Mouse (Mus musculus) midbrain, embryonic 13.5 days (tissue): ENCODE data around the gene Hnrnph1. TPM values are rescaled to one million over a fixed set of nuclear protein-coding genes. Genes with fewer than 3 reads are reported as not detected.

Experiments
- ATAC-seq: fragments of 200-750 bp; cut with Nextera tagmentation; 2 replicates; pipeline ENCODE4 v1.8.0; 2017; ENCODE audit warnings: mild to moderate bottlenecking, moderate TSS enrichment, moderate library complexity
- H3K27ac ChIP-seq: fragments of 300-500 bp; sonication (generic); 2 replicates; pipeline ENCODE4 v1.5.1; 2015; ENCODE audit warnings: inconsistent platforms, mild to moderate bottlenecking, moderate library complexity
- H3K27me3 ChIP-seq: fragments of 300-500 bp; sonication (generic); 2 replicates; pipeline ENCODE4 v1.6.1; 2015; ENCODE audit warnings: mild to moderate bottlenecking, inconsistent platforms
- H3K36me3 ChIP-seq: fragments of 300-500 bp; sonication (generic); 2 replicates; pipeline ENCODE4 v1.6.1; 2015; ENCODE audit warnings: mild to moderate bottlenecking, inconsistent platforms
- H3K4me1 ChIP-seq: fragments of 300-500 bp; sonication (generic); replicated peaks from 2 replicates; pipeline ENCODE4 v1.6.1; 2015; ENCODE audit warnings: inconsistent platforms
- H3K4me2 ChIP-seq: fragments of 300-500 bp; sonication (generic); replicated peaks from 2 replicates; pipeline ENCODE4 v1.6.1; 2015; ENCODE audit warnings: moderate library complexity, mild to moderate bottlenecking, inconsistent platforms
- H3K4me3 ChIP-seq: fragments of 300-500 bp; sonication (generic); replicated peaks from 2 replicates; pipeline ENCODE4 v1.5.1; 2015; ENCODE audit warnings: mild to moderate bottlenecking, inconsistent platforms
- H3K9ac ChIP-seq: fragments of 300-500 bp; sonication (generic); replicated peaks from 2 replicates; pipeline ENCODE4 v1.6.1; 2015; ENCODE audit warnings: mild to moderate bottlenecking, inconsistent platforms
- H3K9me3 ChIP-seq: fragments of 300-500 bp; sonication (generic); 2 replicates; pipeline ENCODE4 v1.6.1; 2016; ENCODE audit warnings: mild to moderate bottlenecking, inconsistent platforms
- WGBS: fragments of 180-500 bp; shearing (Covaris S2); methylation state at CpG from one replicate; pipeline ENCODE4 v1.1.7; 2015; 5-methylcytosine and 5-hydroxymethylcytosine counted together
- polyA plus RNA-seq: library from polyadenylated mRNA; unstranded; fragments of >200 nt; fragmentation: Nextera tagmentation; extraction: Ambion mirVana; gene quantifications from 2 replicates; pipeline ENCODE4 v1.2.1, GENCODE M21; 2015

Hnrnph1 gene
- 686 and 713 TPM in 2 replicates for polyA plus RNA-seq

GRCm38 (mm10) chr11:50376911-50377891, at the start of gene Hnrnph1:
Gene Hnrnph1 (plus strand): TSS chr11:50376990.
- Histone ChIP-seq H3K9me3 (no peaks in the 10 kb centered on the region), H3K4me2 (peak within 1 kb of the TSS; percentile 76), H3K4me1 (peaks cover 34% of the 10 kb centered on the region), H3K9ac (peak within 1 kb of the TSS; percentile 99), H3K27me3 (peaks cover 3% of the 10 kb centered on the region; the same call in 1 of the 2 replicates), H3K27ac (peak within 1 kb of the TSS; percentile 99), H3K4me3 (peak within 1 kb of the TSS; percentile 99), H3K36me3 (peaks cover 12% of the 10 kb centered on the region)
- under 1% methylated on average over 76 of the region's 76 CpGs for WGBS
- ATAC-seq, result peak; percentile 92

DNA sequence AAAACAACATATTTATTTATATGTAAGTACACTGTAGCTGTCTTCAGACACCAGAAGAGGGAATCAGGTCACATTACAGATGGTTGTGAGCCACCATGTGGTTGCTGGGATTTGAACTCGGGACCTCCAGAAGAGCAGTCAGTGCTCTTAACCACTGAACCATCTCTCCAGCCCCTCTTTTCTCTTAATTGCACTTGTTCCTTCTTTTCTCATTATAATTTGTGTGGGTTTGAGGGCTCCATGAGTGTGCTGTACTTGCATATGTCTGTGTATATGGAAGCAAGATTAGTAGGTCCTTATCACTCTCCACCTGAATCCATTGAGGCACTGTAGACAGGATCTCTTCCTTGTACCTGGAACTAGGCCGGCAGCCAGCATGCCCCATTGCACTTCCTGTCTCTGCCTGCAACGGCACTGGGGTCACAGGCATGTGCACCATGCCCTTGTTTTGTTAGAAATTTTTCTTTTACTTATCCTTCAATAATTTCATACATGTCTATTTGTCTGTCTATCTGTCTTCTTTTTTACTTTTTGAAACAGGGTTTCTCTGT, 48.6 kb upstream of the Hnrnph1 start:
- H3K36me3 ChIP-seq, result no peaks in the 10 kb centered on the region
- H3K9ac ChIP-seq, result no peak overlapping the region
- no peaks in the 10 kb centered on the region for H3K27me3 ChIP-seq
- H3K27ac ChIP-seq, result no peak overlapping the region
- H3K9me3 ChIP-seq, result no peaks in the 10 kb centered on the region
- no peak overlapping the region for H3K4me3 ChIP-seq
- H3K4me1 ChIP-seq, result peaks cover 25% of the 10 kb centered on the region
- ATAC-seq, result no peak
- 91% methylated on average over 3 of the region's 3 CpGs for WGBS
- H3K4me2 ChIP-seq, result no peak overlapping the region

GRCm38 (mm10) chr11:50329378-50329777, 47.4 kb upstream of the Hnrnph1 start:
- Histone ChIP-seq H3K27me3 (no peaks in the 10 kb centered on the region), H3K4me2 (no peak overlapping the region), H3K4me3 (no peak overlapping the region), H3K9me3 (no peaks in the 10 kb centered on the region), H3K4me1 (peaks cover 13% of the 10 kb centered on the region), H3K27ac (no peak overlapping the region), H3K36me3 (no peaks in the 10 kb centered on the region), H3K9ac (no peak overlapping the region)
- 96% methylated on average over 1 of the region's 1 CpGs for WGBS
- ATAC-seq, result no peak

GRCm38 (mm10) chr11:50333181-50333580, 43.6 kb upstream of the Hnrnph1 start:
- ATAC-seq, result no peak
- H3K9me3 ChIP-seq, result no peaks in the 10 kb centered on the region
- no peaks in the 10 kb centered on the region for H3K4me1 ChIP-seq
- H3K4me3 ChIP-seq, result no peak overlapping the region
- no peaks in the 10 kb centered on the region for H3K36me3 ChIP-seq
- no peak overlapping the region for H3K4me2 ChIP-seq
- H3K9ac ChIP-seq, result no peak overlapping the region
- H3K27me3 ChIP-seq, result no peaks in the 10 kb centered on the region
- WGBS, result 95% methylated on average over 3 of the region's 3 CpGs
- no peak overlapping the region for H3K27ac ChIP-seq

DNA sequence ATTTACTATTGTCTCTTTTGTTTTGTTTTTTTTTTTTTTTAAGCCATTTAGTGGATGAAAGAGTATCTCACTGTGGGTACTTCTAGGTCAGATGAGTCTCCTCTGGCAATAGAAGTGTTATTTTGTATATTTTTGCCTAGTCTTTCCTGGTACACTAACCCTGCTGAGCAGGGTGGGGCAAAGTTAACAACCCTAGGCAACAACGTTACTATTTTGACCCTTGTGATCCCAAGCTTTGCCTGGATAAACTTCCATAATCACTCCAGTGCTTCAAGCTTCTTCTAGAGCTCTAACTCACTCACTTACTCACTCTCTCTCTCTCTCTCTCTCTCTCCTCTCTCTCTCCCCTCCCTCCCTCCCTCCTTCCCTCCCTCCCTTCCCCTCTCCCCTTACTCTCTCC, 40.7 kb upstream of the Hnrnph1 start:
- Histone ChIP-seq H3K36me3 (no peaks in the 10 kb centered on the region), H3K4me2 (no peak overlapping the region), H3K9me3 (no peaks in the 10 kb centered on the region), H3K4me1 (no peaks in the 10 kb centered on the region), H3K9ac (no peak overlapping the region), H3K27ac (no peak overlapping the region), H3K4me3 (no peak overlapping the region), H3K27me3 (no peaks in the 10 kb centered on the region)
- 45% methylated on average over 1 of the region's 1 CpGs for WGBS
- ATAC-seq, result no peak

GRCm38 (mm10) chr11:50336891-50337290, 39.9 kb upstream of the Hnrnph1 start:
- Histone ChIP-seq H3K4me1 (no peaks in the 10 kb centered on the region), H3K4me2 (no peak overlapping the region), H3K4me3 (no peak overlapping the region), H3K27ac (no peak overlapping the region), H3K9me3 (no peaks in the 10 kb centered on the region), H3K27me3 (no peaks in the 10 kb centered on the region), H3K9ac (no peak overlapping the region), H3K36me3 (no peaks in the 10 kb centered on the region)
- ATAC-seq, result no peak
- 66% methylated on average over 4 of the region's 4 CpGs for WGBS

DNA sequence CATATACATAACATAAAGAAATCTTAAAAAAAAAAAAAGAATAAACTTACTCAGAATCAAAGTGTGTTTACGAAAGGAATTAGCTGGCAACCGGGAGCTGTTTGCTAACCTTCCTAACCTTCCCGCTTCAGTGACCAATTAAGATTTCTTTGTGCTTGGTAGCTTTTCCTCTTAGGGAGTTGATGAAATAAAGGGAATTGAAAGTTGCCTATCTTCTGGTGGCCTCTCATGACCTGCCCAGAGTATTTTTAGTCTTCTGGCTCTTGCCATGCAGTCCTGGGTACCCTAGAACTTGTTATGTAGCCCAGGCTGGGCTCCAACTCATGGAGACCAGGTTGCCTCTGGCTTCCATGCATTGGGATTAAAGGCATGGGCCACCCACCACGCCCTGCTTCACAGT, 31.3 kb upstream of the Hnrnph1 start:
- Histone ChIP-seq H3K4me3 (no peak overlapping the region), H3K9me3 (no peaks in the 10 kb centered on the region), H3K27ac (no peak overlapping the region), H3K4me1 (no peaks in the 10 kb centered on the region), H3K36me3 (no peaks in the 10 kb centered on the region), H3K9ac (no peak overlapping the region), H3K4me2 (no peak overlapping the region), H3K27me3 (no peaks in the 10 kb centered on the region)
- 70% methylated on average over 4 of the region's 4 CpGs for WGBS
- no peak for ATAC-seq

DNA sequence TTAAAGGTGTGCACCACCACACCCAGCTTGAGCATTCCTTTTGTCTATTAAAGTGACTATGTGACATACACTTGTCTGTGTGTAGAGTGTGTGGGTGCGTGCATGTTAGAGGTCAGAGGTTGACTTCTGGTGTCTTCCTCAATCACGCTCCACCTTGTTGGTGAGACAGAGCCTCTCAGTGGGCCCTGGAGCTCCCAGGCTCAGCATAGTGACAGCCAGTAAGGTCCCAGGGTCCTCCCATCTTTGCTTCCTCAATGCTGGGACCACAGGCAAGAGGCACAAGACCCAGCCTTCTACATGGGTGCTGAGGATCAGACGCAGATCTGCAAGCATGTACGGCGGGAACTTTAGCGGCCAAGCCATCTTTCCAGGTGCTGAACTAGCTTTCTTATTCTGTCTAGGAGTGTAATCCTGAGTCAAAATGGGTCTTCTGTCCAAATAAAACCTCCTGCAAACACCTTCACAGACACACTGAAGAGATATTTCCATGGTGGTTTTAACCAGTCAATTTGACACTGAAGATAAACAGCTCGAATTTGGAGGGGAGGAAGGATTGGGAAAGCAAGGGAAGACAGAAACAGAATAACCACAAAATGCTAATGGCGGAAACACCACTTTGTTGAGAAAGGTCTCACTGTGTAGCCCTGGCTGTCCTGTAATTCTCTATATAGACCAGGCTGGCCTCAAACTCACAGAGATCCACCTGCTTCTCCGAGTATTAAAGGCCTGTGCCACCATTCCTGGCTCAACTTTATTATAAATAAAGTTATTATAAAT, 30.3 kb upstream of the Hnrnph1 start:
- H3K9me3 ChIP-seq, result no peaks in the 10 kb centered on the region
- H3K4me3 ChIP-seq, result no peak overlapping the region
- no peak overlapping the region for H3K4me2 ChIP-seq
- WGBS, result 90% methylated on average over 9 of the region's 9 CpGs
- H3K9ac ChIP-seq, result no peak overlapping the region
- H3K27ac ChIP-seq, result no peak overlapping the region
- no peaks in the 10 kb centered on the region for H3K36me3 ChIP-seq
- no peaks in the 10 kb centered on the region for H3K27me3 ChIP-seq
- ATAC-seq, result no peak
- no peaks in the 10 kb centered on the region for H3K4me1 ChIP-seq

GRCm38 (mm10) chr11:50352177-50352576, 24.6 kb upstream of the Hnrnph1 start:
- no peak overlapping the region for H3K4me3 ChIP-seq
- H3K36me3 ChIP-seq, result no peaks in the 10 kb centered on the region
- H3K9me3 ChIP-seq, result no peaks in the 10 kb centered on the region
- no peak overlapping the region for H3K9ac ChIP-seq
- no peaks in the 10 kb centered on the region for H3K4me1 ChIP-seq
- no peak overlapping the region for H3K27ac ChIP-seq
- ATAC-seq, result no peak
- 85% methylated on average over 2 of the region's 2 CpGs for WGBS
- H3K27me3 ChIP-seq, result 0 out of 2 replicates have a peak, but pooled peaks cover 1% of the 10 kb centered on the region
- no peak overlapping the region for H3K4me2 ChIP-seq

GRCm38 (mm10) chr11:50354162-50354561, 22.6 kb upstream of the Hnrnph1 start, which contains the start of gene Cby3:
Gene Cby3 (plus strand): TSS chr11:50354462.
- Histone ChIP-seq H3K27me3 (peaks cover 18% of the 10 kb centered on the region), H3K9ac (no peak within 1 kb of the TSS), H3K36me3 (no peaks in the 10 kb centered on the region), H3K4me3 (no peak within 1 kb of the TSS), H3K4me2 (no peak within 1 kb of the TSS), H3K27ac (no peak within 1 kb of the TSS), H3K9me3 (no peaks in the 10 kb centered on the region), H3K4me1 (peaks cover 4% of the 10 kb centered on the region; the same call in 1 of the 2 replicates)
- ATAC-seq, result no peak

DNA sequence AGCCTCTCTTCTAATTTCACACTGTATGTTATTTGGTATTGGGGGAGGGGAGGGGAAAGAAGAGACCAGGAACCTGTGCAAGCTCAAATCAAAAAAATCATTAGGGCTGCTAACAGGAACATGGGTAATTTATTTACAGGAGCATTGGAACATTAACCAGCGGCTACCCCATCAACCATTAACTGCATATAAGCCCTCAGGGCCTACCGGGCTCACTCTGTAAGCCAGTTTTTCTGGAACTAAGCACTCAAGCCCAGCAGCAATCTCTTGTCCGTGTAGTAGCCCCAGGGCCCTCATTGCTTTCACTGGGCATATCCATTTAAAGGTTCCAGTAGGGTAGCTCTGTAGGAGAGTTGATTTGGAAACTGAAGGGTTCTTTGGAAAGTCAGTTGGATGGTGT, 21.9 kb upstream of the Hnrnph1 start:
- H3K36me3 ChIP-seq, result no peaks in the 10 kb centered on the region
- peaks cover 25% of the 10 kb centered on the region for H3K27me3 ChIP-seq
- no peak overlapping the region for H3K27ac ChIP-seq
- WGBS, result 80% methylated on average over 3 of the region's 3 CpGs
- no peak overlapping the region for H3K9ac ChIP-seq
- H3K9me3 ChIP-seq, result no peaks in the 10 kb centered on the region
- no peak overlapping the region for H3K4me2 ChIP-seq
- no peak overlapping the region for H3K4me3 ChIP-seq
- no peak for ATAC-seq
- H3K4me1 ChIP-seq, result peaks cover 9% of the 10 kb centered on the region; the same call in 1 of the 2 replicates

DNA sequence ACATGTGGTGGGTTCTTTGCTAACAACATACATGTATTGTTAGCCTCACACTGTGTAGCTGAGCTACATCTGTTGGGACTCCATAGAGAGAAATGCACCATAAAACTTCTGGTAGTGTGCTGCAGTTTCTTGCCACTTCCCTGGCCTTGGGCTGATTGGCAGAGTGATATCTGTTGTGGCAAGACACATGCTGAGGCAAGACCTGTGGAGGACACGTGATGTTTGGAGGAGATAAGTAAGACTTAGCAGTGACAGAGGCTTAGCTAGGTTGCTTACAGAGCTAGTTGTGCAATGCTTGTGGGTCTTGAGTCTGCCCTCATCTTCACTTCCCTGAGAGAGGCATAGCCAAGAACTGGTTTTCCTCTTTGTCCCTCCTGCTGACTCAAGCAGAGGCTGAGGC, 21.4 kb upstream of the Hnrnph1 start:
- no peak for ATAC-seq
- Histone ChIP-seq H3K9ac (no peak overlapping the region), H3K4me1 (peaks cover 9% of the 10 kb centered on the region; the same call in 1 of the 2 replicates), H3K9me3 (no peaks in the 10 kb centered on the region), H3K27me3 (peaks cover 27% of the 10 kb centered on the region), H3K4me3 (no peak overlapping the region), H3K27ac (no peak overlapping the region), H3K36me3 (no peaks in the 10 kb centered on the region), H3K4me2 (no peak overlapping the region)
- 73% methylated on average over 1 of the region's 1 CpGs for WGBS
